Mouse (Mus musculus): Measurements from ENCODE around the gene Etnk1.

Gene Etnk1

GRCm38 (mm10) chr6:143208880-143209279 lies 41.9 kb downstream of the Etnk1 start:
- no peak for DNase-seq (ENCODE audit: low read depth, low spot score)

GRCm38 (mm10) chr6:143212766-143213165 lies 45.7 kb downstream of the Etnk1 start:
- no peak for DNase-seq (ENCODE audit: low read depth, low spot score)

GRCm38 (mm10) chr6:143213461-143213860 lies 46.4 kb downstream of the Etnk1 start:
- DNase-seq (ENCODE audit: low read depth, low spot score) = no peak

- no peak for DNase-seq (ENCODE audit: low read depth, low spot score)
Observed at GRCm38 (mm10) chr6:143216221-143216620, 49.2 kb downstream of the Etnk1 start.

GRCm38 (mm10) chr6:143219347-143219746 lies 52.3 kb downstream of the Etnk1 start:
- peak; percentile 54 for DNase-seq (ENCODE audit: low read depth, low spot score)

- DNase-seq (ENCODE audit: low read depth, low spot score) = no peak
Observed at GRCm38 (mm10) chr6:143221245-143221644, 54.2 kb downstream of the Etnk1 start.

- no peak for DNase-seq (ENCODE audit: low read depth, low spot score)
Observed at GRCm38 (mm10) chr6:143224057-143224456, 57.0 kb downstream of the Etnk1 start.

GRCm38 (mm10) chr6:143224885-143225284 lies 57.9 kb downstream of the Etnk1 start:
- no peak for DNase-seq (ENCODE audit: low read depth, low spot score)

DNA sequence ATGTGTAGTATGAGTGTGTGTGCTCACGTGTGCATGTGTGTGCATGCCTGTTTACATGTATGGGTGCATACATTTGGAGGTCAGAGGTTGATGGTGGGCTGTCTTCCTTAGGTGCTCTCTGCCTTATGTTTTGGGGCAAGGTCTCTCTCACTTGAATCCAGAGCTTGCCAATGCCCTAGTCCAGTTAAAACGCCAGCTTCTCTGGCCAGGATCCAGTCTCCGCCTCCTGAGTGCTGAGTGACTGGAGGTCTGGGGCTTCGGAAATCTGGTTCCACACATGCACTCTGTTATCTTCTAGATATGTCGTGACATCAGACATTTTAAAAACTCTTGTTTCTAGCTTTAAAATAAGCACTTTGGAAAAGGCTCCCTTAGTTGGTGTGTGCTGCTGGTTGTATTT lies 61.7 kb downstream of the Etnk1 start:
- no peak for DNase-seq (ENCODE audit: low read depth, low spot score)

DNA sequence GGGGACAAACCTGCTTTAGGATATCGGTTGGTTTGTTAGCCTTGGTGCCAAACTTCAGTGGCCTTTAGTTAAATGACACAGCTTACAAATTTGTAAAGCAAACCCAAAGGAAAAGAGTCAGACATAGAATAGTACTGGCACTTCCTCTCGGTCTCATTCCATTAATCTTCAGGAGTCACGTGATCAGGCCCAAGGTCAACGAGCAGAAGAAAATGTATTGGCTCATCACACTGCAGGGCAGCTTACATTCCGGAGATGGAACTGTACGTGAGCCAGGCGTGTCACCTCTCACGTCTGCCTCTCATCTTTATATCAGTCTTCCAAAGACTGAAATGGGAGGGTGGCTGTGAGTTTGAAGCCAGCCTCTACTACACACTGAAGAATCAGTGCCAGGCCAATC lies 62.9 kb downstream of the Etnk1 start:
- DNase-seq (ENCODE audit: low read depth, low spot score) = no peak

DNA sequence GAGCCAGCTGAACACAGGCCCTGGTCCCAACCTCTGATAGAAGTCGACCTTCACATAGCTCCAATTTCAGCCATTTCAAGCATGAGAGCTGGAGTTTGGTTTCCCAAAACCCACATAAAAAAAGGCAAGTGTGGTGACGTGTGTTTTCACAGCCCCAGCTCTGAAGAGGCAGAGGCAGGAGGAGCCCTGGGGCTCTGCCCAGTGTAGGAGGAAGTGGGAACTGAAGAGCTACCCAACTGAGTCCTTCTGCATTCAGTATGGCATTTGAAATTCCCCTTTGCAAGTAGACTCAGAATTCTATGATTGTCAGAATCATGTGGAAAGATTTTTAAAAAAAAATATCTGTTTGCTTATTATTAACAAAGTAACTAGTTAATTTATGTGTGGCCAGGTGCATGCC lies 63.9 kb downstream of the Etnk1 start:
- DNase-seq (ENCODE audit: low read depth, low spot score) = no peak

DNA sequence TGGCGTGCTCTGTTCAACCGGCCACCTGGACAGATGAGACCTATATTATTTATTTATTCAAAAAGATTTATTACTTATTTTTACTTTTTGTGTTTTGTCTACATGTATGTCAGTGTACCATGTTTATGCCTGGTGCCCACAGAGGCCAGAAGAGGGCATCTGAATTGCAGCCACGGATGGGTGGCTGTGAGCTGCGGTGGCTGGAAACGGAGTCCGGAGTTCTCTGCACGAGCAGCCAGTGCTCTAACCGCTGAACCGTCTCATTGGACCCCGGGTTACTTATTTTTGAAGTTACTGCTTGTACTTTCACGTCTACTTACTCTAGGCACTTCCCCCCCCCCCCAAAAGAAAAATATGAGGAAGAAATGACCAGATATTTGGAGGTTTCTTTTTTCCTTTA lies 65.7 kb downstream of the Etnk1 start:
- no peak for DNase-seq (ENCODE audit: low read depth, low spot score)

DNA sequence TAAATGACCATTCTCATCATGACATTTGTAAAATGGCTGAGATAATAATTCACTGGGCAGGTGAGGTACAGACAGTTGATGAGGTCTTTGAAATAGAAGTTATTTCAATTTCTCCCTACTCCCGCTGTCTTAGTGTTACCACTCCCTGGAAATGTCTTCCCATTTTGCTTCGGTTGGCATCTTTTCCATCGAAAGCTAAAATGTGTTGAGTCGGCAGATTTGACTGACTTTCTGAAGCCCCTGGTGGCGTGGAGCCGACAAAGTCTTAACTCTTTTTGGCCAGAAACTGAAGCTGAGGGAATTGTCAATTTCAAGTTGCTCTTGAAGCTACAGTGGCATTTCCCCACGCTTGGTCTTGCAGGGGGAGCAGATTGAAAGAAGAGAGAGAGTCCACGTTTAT lies 67.8 kb downstream of the Etnk1 start:
- no peak for DNase-seq (ENCODE audit: low read depth, low spot score)

GRCm38 (mm10) chr6:143239362-143240074 lies 72.5 kb downstream of the Etnk1 start:
- no peak for DNase-seq (ENCODE audit: low read depth, low spot score)

GRCm38 (mm10) chr6:143243191-143243590 lies 76.2 kb downstream of the Etnk1 start:
- DNase-seq (ENCODE audit: low read depth, low spot score) = no peak

DNA sequence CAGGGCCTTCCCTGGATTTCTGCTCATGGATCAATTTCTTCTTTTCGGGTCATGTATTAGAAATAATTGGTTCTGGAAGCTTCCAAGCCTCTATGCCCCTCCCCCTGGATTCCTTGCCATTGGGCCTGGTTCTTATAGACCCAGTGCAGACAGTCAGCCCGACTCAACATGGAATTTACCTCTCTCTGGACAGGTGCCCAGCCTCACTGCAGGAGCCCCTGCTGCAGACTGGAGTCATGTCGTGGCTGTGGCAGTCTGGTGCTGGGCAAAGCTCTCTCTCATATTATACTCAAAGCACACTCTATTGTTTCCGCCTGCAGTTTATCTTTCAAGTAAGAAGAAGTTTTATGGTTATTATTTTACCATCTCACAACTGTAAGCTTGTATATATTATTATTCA lies 90.9 kb downstream of the Etnk1 start:
- DNase-seq (ENCODE audit: low read depth, low spot score) = no peak

DNA sequence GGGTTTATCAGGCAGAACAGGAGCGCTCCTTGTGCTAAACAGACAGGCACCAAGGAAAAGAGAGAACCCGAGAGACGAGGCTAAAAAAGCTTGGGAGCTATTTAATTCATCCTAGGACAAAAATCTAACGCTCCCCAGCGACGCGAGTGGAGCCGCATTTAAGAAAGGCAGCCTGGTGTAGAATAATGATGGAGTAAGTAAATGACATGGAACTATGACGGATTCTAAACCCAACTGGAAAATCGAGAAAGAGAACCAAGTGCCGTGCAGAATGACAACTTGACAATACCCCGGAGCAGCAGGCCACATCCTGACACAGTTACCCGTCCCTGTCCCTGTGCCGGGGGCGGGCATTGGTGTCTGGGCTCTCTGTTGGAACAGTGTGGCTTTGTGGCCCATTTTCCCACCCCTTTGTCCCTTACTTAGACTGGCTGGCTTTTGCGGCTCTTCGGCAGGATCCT lies 92.2 kb downstream of the Etnk1 start:
- DNase-seq (ENCODE audit: low read depth, low spot score) = no peak

GRCm38 (mm10) chr6:143259870-143260559 lies 93.0 kb downstream of the Etnk1 start:
- DNase-seq (ENCODE audit: low read depth, low spot score) = no peak

DNA sequence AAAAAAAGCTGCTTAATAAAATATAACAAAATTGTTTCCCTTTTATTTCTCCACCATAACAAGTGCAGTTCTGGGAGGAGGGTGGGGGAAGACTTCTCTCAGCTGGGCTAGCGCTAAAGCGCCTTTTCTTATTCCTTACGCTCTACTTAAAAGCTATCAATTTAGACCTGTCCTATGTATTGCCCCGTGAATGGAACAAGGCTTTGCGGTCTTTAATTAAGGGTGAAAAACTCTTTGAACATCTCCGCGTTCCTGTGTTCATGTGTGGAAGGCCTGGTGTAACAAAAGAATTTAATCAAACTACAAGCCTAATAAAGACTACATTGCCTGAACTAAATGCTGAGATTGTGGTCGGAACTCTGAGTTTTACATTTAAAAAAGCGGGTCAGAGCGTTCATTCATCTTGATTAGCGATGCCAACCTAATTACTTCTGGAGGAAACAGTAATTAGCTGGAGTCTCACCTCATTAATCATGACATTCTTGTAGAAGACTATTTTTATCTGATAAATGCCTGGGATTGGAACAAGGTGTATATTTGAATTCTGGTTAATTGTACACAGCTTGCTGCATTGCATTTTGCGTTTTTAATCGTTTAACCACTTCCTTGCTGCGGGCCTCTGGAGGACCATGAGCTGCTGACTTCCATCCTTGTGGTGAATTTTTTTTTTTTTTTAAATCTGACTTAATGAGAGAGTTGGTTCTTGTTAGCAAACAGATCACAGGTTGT lies 93.7 kb downstream of the Etnk1 start:
- no peak for DNase-seq (ENCODE audit: low read depth, low spot score)

DNA sequence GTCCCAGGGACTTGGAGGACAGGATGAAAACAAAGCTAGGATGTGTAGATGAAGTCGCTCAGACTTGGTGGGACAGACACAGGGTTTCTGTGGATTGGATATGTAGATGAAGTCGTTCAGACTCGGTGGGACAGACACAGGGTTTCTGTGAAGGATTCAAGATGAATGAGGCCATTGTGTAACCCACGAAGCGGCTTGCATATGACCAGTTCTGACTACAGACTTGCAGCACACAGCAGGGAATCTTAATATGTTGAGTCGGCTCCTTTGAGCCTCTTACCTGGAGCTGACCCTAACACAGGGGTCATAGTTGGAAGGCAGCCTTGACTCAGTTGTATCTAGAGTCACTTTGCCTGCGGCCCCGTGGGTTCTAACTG lies 94.3 kb downstream of the Etnk1 start:
- DNase-seq (ENCODE audit: low read depth, low spot score) = no peak

DNA sequence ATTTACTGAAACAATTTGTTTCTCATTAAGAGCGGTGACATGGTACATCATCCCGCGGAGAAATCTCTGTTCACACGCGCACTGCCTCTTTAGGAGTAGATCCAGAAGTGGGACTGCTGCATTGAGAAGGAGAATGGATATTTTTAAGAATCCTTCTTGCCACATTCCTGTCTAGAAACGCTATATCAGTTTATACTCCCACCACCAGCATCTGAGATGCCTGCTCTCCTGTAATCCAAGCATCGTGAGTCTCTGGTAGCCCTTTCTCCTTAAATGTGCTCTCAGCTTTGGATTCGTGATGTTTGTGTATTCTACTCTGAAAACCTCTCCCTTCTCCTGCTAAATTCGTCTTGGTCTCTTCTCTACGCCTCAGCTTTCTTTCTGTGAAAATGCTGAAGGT lies 98.5 kb downstream of the Etnk1 start:
- no peak for DNase-seq (ENCODE audit: low read depth, low spot score)

DNA sequence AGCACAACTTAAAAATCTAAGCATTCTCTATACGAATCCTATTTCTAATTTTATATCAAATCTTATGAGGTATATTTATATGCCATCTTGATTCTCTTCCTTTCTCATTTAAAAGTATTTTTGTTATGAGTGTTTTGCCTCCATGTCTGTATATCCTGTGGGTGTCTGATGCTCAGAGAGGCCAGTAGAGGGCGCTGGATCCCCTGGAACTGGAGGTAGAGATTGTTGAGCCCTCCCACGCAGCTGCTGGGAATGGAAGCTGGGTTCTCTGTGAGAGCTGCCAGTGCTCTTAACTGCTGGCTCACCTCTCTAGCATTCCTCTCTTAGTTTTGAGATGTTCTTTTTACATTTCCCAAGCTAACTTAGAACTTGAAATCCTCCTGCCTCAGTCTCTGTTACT lies 112.2 kb downstream of the Etnk1 start:
- no peak for DNase-seq (ENCODE audit: low read depth, low spot score)

All from retina, postnatal 7 days (tissue).